Mouse (Mus musculus) small intestine, adult 2 months (tissue): Measurements from ENCODE around the gene Nkx1-2. TPM values are rescaled to one million over a fixed set of nuclear protein-coding genes. Genes with fewer than 3 reads are reported as not detected.

ENCODE experiments used
- H3K27ac ChIP-seq: fragments of 200-500 bp; 2 replicates; pipeline ENCODE4 v1.5.1; 2012; ENCODE audit warnings: low read depth, low read length, control low read depth, inconsistent platforms; ENCODE audit not compliant: insufficient read depth
- H3K27me3 ChIP-seq: fragments of 200-500 bp; 2 replicates; pipeline ENCODE4 v1.6.1; 2012; ENCODE audit warnings: mild to moderate bottlenecking, moderate library complexity, low read length, inconsistent platforms; ENCODE audit not compliant: control insufficient read depth, insufficient read depth
- H3K36me3 ChIP-seq: fragments of 200-500 bp; 2 replicates; pipeline ENCODE4 v1.6.1; 2012; ENCODE audit warnings: mild to moderate bottlenecking, low read length, control low read depth, inconsistent platforms; ENCODE audit not compliant: control insufficient read depth, insufficient read depth
- H3K4me1 ChIP-seq: fragments of 200-500 bp; 2 replicates; pipeline ENCODE4 v1.6.1; 2012; ENCODE audit warnings: low read length, inconsistent platforms, mixed read lengths; ENCODE audit not compliant: control insufficient read depth, insufficient read depth, insufficient read length
- H3K4me3 ChIP-seq: fragments of 200-500 bp; 2 replicates; pipeline ENCODE4 v1.5.1; 2012; ENCODE audit warnings: low read depth, mild to moderate bottlenecking, control low read depth, inconsistent platforms, low read length, moderate library complexity
- CTCF ChIP-seq: fragments of 200-500 bp; IDR thresholded peaks from 2 replicates; pipeline ENCODE4 v1.5.1; 2012; ENCODE audit warnings: low read depth, mild to moderate bottlenecking, control low read depth, inconsistent platforms, low read length, moderate library complexity, mixed read lengths; ENCODE audit not compliant: insufficient replicate concordance, insufficient read length; ENCODE audit errors: extremely low read depth
- POLR2A ChIP-seq: fragments of 200-500 bp; IDR thresholded peaks from 2 replicates; pipeline ENCODE4 v1.6.1; 2012; ENCODE audit warnings: low read depth, mild to moderate bottlenecking, control low read depth, inconsistent platforms, low read length, moderate library complexity
- WGBS: fragments of 180-500 bp; shearing (Covaris S2); methylation state at CpG from one replicate; pipeline ENCODE4 v1.1.7; 2018; 5-methylcytosine and 5-hydroxymethylcytosine counted together
- polyA plus RNA-seq: library from polyadenylated mRNA; depleted of rRNA; stranded (reverse); fragments of >200 nt; gene quantifications from 2 replicates; pipeline ENCODE4 v1.2.3, GENCODE M21; 2012

The Nkx1-2 gene
- polyA plus RNA-seq, 1 experiment, result 0.24 TPM

- 69% methylated on average over 12 of the region's 12 CpGs for WGBS
- no peak overlapping the region for H3K27ac ChIP-seq
- H3K4me3 ChIP-seq, result no peak overlapping the region
- peaks cover 7% of the 10 kb centered on the region; the same call in 1 of the 2 replicates for H3K36me3 ChIP-seq
- peaks cover 13% of the 10 kb centered on the region for H3K4me1 ChIP-seq
- TF ChIP-seq POLR2A (no peak), CTCF (no peak)
- no peaks in the 10 kb centered on the region for H3K27me3 ChIP-seq
Observed at GRCm38 (mm10) chr7:132637292-132637691, 37.9 kb upstream of the Nkx1-2 start.

DNA sequence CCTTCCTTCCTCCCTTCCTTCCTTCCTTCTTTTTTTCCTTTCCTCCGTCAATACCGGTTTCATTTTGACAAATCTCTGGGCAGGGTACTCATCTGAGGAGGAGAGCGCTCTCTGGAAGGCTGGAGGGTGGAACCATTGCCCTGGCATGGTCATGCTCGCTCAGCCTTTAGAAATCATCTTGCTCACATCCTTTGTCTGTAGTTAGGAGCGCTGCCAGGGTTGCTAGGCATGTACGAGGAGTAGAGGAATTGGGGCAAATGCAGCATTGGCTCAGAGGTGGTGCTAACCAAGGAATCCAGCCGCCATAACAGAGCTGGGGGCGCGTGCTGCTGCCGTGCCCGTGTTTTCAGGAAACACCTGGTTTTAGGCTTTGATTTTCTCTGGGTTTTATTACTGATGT is 31.9 kb upstream of the Nkx1-2 start:
- no peak overlapping the region for H3K27ac ChIP-seq
- H3K36me3 ChIP-seq, result peaks cover 5% of the 10 kb centered on the region; the same call in 1 of the 2 replicates
- TF ChIP-seq POLR2A (no peak), CTCF (no peak)
- no peaks in the 10 kb centered on the region for H3K27me3 ChIP-seq
- H3K4me1 ChIP-seq, result no peaks in the 10 kb centered on the region
- 85% methylated on average over 11 of the region's 11 CpGs for WGBS
- H3K4me3 ChIP-seq, result no peak overlapping the region

- H3K4me3 ChIP-seq, result no peak overlapping the region
- H3K4me1 ChIP-seq, result no peaks in the 10 kb centered on the region
- 82% methylated on average over 3 of the region's 3 CpGs for WGBS
- no peak overlapping the region for H3K27ac ChIP-seq
- H3K27me3 ChIP-seq, result no peaks in the 10 kb centered on the region
- no peaks in the 10 kb centered on the region for H3K36me3 ChIP-seq
- TF ChIP-seq CTCF, result no peak
- TF ChIP-seq POLR2A, result no peak
Observed at GRCm38 (mm10) chr7:132627448-132627847, 28.0 kb upstream of the Nkx1-2 start.

DNA sequence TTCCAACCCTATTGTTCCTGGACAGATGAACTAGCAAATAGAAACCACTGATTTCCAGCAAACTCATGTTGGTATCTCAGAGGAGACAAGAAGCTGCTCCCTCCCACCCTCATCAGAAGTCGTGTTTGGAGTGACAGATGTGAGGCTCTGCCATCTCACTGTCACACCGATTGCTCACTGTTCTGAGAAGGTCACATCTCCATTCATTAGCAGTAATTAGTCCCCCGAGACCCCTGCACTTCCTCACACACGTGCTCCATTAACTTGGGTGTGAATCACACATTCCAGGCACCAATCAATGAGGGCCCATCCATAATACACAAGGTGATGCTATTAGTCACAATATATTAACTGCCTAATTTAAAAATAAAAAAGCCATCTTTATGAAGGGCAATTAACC is 26.7 kb upstream of the Nkx1-2 start:
- Histone ChIP-seq H3K27me3 (no peaks in the 10 kb centered on the region), H3K4me1 (no peaks in the 10 kb centered on the region), H3K36me3 (no peaks in the 10 kb centered on the region), H3K27ac (no peak overlapping the region), H3K4me3 (no peak overlapping the region)
- WGBS, result 91% methylated on average over 4 of the region's 4 CpGs
- TF ChIP-seq CTCF (no peak), POLR2A (no peak)

DNA sequence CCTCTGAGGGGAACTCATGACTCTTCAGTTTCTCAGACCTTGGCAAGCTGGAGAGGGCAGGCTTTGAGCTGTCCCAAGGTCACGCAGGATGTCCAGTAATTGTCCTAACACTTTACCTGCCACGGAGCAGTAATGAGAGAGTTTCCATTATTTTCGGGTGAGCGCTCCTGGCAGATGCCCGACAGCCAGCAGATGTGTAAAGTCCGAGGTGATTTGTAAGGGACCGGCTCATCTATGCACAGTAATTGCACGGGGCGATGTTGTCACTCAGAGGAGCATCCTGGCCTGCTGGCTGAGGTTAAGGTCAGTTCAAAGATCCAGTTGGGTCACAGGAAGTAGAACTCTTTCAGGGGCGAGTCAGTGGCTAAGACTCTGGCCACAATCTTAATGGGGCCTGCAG is 24.7 kb upstream of the Nkx1-2 start:
- no peaks in the 10 kb centered on the region for H3K4me1 ChIP-seq
- 86% methylated on average over 10 of the region's 10 CpGs for WGBS
- TF ChIP-seq POLR2A, result no peak
- TF ChIP-seq CTCF, result no peak
- no peaks in the 10 kb centered on the region for H3K27me3 ChIP-seq
- H3K27ac ChIP-seq, result no peak overlapping the region
- H3K4me3 ChIP-seq, result no peak overlapping the region
- H3K36me3 ChIP-seq, result no peaks in the 10 kb centered on the region

- Histone ChIP-seq H3K4me3 (no peak overlapping the region), H3K27ac (no peak overlapping the region), H3K4me1 (no peaks in the 10 kb centered on the region), H3K36me3 (no peaks in the 10 kb centered on the region), H3K27me3 (no peaks in the 10 kb centered on the region)
- TF ChIP-seq CTCF (no peak), POLR2A (no peak)
- 91% methylated on average over 15 of the region's 15 CpGs for WGBS
Observed at GRCm38 (mm10) chr7:132619975-132620918, 20.8 kb upstream of the Nkx1-2 start.

GRCm38 (mm10) chr7:132619549-132619948 is 20.1 kb upstream of the Nkx1-2 start:
- H3K27me3 ChIP-seq, result no peaks in the 10 kb centered on the region
- H3K36me3 ChIP-seq, result no peaks in the 10 kb centered on the region
- WGBS, result 97% methylated on average over 8 of the region's 8 CpGs
- no peaks in the 10 kb centered on the region for H3K4me1 ChIP-seq
- no peak overlapping the region for H3K27ac ChIP-seq
- no peak overlapping the region for H3K4me3 ChIP-seq
- TF ChIP-seq CTCF (no peak), POLR2A (no peak)
